Mouse (Mus musculus): Measurements from ENCODE around the gene Cxcr1. TPM values are rescaled to one million over a fixed set of nuclear protein-coding genes. Genes with fewer than 3 reads are reported as not detected.

The Cxcr1 gene
- polyA plus RNA-seq, 1 experiment from 2014 or later: not detected

MicroRNAs within 50 kb of the gene (microRNA counts, 519-probe panel; counts per million panel counts)
- microRNA mmu-miR-1928: not detected

Small RNA genes lying within 50 kb of the gene (microRNA-seq; reads per million reads assigned to microRNA genes)
- gene Mir1928 (ENCODE audit: borderline number of aligned reads): not detected

Other genes with a start within 250 kb of the Cxcr1 start
- 19.4 and 20.4 TPM in 2 replicates for gene Tns1, start 70.2 kb downstream of the Cxcr1 start, polyA plus RNA-seq (2014; fragmentation: Nextera tagmentation; extraction: Ambion mirVana)
- gene Rufy4, start 69.1 kb downstream of the Cxcr1 start, polyA plus RNA-seq (2014; fragmentation: Nextera tagmentation; extraction: Ambion mirVana): 0.17 and 0.34 TPM in 2 replicates
- gene Cxcr2, start 40.6 kb downstream of the Cxcr1 start, polyA plus RNA-seq (2014; fragmentation: Nextera tagmentation; extraction: Ambion mirVana): 0.47 and 0.70 TPM in 2 replicates
- 375 and 384 TPM in 2 replicates for gene Arpc2, start 41.5 kb upstream of the Cxcr1 start, polyA plus RNA-seq (2014; fragmentation: Nextera tagmentation; extraction: Ambion mirVana)
- 2.8 and 3.2 TPM in 2 replicates for gene Gpbar1, start 83.9 kb upstream of the Cxcr1 start, polyA plus RNA-seq (2014; fragmentation: Nextera tagmentation; extraction: Ambion mirVana)
- 190 and 193 TPM in 2 replicates for gene Aamp, start 90.1 kb upstream of the Cxcr1 start, polyA plus RNA-seq (2014; fragmentation: Nextera tagmentation; extraction: Ambion mirVana)
- gene Pnkd, start 90.3 kb upstream of the Cxcr1 start, polyA plus RNA-seq (2014; fragmentation: Nextera tagmentation; extraction: Ambion mirVana): 79.7 and 84.3 TPM in 2 replicates
- gene Tmbim1, start 111.0 kb upstream of the Cxcr1 start, polyA plus RNA-seq (2014; fragmentation: Nextera tagmentation; extraction: Ambion mirVana): 21.7 and 22.9 TPM in 2 replicates
- gene Catip, start 167.5 kb upstream of the Cxcr1 start, polyA plus RNA-seq (2014; fragmentation: Nextera tagmentation; extraction: Ambion mirVana): 0.21 TPM in 1 of 2 replicates, not detected in the other
- gene Slc11a1, start 180.6 kb upstream of the Cxcr1 start, polyA plus RNA-seq (2014; fragmentation: Nextera tagmentation; extraction: Ambion mirVana): 10.0 and 10.4 TPM in 2 replicates
- 65.2 and 71.1 TPM in 2 replicates for gene Ctdsp1, start 196.9 kb upstream of the Cxcr1 start, polyA plus RNA-seq (2014; fragmentation: Nextera tagmentation; extraction: Ambion mirVana)
- gene Vil1, start 214.7 kb upstream of the Cxcr1 start, polyA plus RNA-seq (2014; fragmentation: Nextera tagmentation; extraction: Ambion mirVana): 0.88 and 0.94 TPM in 2 replicates

Measured in liver, embryonic 11.5 days (tissue).